Mouse (Mus musculus) megakaryocyte-erythroid progenitor cell, adult 5-6 weeks (primary cell): Measurements from ENCODE around the gene Kirrel. TPM values are rescaled to one million over a fixed set of nuclear protein-coding genes. Genes with fewer than 3 reads are reported as not detected.

Experiments used
- total RNA-seq, 2 experiments: library from RNA; stranded (forward) in 1 of 2; stranded (reverse) in 1 of 2; fragments of 200-1000, 215-1000 nt in 1 of 2; fragments of >200 nt in 1 of 2; fragmentation: Nextera tagmentation in 1 of 2; gene quantifications; 2 replicates each; pipeline ENCODE4 v1.2.3; 2014 to 2017

Kirrel gene
- total RNA-seq, 2 experiments from 2014 or later = not detected

Other genes with a start within 250 kb of the Kirrel start
- gene Cd1d1, start 175.3 kb downstream of the Kirrel start, total RNA-seq (2014; fragmentation: Nextera tagmentation) = 18.5 and 25.9 TPM in 2 replicates
- gene Cd1d1, start 175.3 kb downstream of the Kirrel start, total RNA-seq (2017) = 22.7 and 28.4 TPM in 2 replicates
- not detected in 2 replicates for gene Fcrls, start 89.0 kb upstream of the Kirrel start, total RNA-seq (2014; fragmentation: Nextera tagmentation)
- not detected in 2 replicates for gene Fcrls, start 89.0 kb upstream of the Kirrel start, total RNA-seq (2017)
- gene Cd5l, start 183.1 kb upstream of the Kirrel start, total RNA-seq (2014; fragmentation: Nextera tagmentation) = not detected in 2 replicates
- 0.27 TPM in 1 of 2 replicates, not detected in the other for gene Cd5l, start 183.1 kb upstream of the Kirrel start, total RNA-seq (2017)
- gene Fcrl1, start 201.6 kb upstream of the Kirrel start, total RNA-seq (2014; fragmentation: Nextera tagmentation) = 0.35 and 2.3 TPM in 2 replicates
- not detected in 2 replicates for gene Fcrl1, start 201.6 kb upstream of the Kirrel start, total RNA-seq (2017)